Mouse (Mus musculus): ENCODE measurements around the gene Inf2.

Inf2 gene

GRCm38 (mm10) chr12:112660576-112661326 lies 72.2 kb downstream of the Inf2 start:
- no peak for DNase-seq (ENCODE audit: low spot score)

- DNase-seq (ENCODE audit: low spot score) = no peak
Measured at GRCm38 (mm10) chr12:112661327-112661605, 72.7 kb downstream of the Inf2 start.

GRCm38 (mm10) chr12:112661851-112662250 lies 73.3 kb downstream of the Inf2 start:
- no peak for DNase-seq (ENCODE audit: low spot score)

GRCm38 (mm10) chr12:112663303-112663702 lies 74.7 kb downstream of the Inf2 start:
- DNase-seq (ENCODE audit: low spot score) = no peak

GRCm38 (mm10) chr12:112663716-112664115 lies 75.1 kb downstream of the Inf2 start:
- DNase-seq (ENCODE audit: low spot score) = no peak

GRCm38 (mm10) chr12:112664124-112664523 lies 75.5 kb downstream of the Inf2 start:
- DNase-seq (ENCODE audit: low spot score) = no peak

- DNase-seq (ENCODE audit: low spot score) = no peak
Measured at GRCm38 (mm10) chr12:112664656-112665055, 76.1 kb downstream of the Inf2 start.

All from ovary, postnatal 10 days (tissue).